Mouse (Mus musculus) heart, adult 8-10 months (tissue): ENCODE measurements around the gene Ino80. TPM values are rescaled to one million over a fixed set of nuclear protein-coding genes. Genes with fewer than 3 reads are reported as not detected.
"Not testable (repeated sequence)": the region's sequence is repeated elsewhere in the genome, so short reads cannot be mapped to it uniquely, and the experiment has no call there.

Source experiments
- DNase-seq: peaks from one replicate; pipeline ENCODE4 v3.0.0; 2022; ENCODE audit warnings: low spot score
- total RNA-seq, 4 experiments: library from RNA; stranded (reverse); gene quantifications; 2 replicates each; pipeline ENCODE4 v1.2.4; 2022

The Ino80 gene
- total RNA-seq = 10 to 100 TPM; 11.5 to 12.9 (median 12.0) TPM

DNA sequence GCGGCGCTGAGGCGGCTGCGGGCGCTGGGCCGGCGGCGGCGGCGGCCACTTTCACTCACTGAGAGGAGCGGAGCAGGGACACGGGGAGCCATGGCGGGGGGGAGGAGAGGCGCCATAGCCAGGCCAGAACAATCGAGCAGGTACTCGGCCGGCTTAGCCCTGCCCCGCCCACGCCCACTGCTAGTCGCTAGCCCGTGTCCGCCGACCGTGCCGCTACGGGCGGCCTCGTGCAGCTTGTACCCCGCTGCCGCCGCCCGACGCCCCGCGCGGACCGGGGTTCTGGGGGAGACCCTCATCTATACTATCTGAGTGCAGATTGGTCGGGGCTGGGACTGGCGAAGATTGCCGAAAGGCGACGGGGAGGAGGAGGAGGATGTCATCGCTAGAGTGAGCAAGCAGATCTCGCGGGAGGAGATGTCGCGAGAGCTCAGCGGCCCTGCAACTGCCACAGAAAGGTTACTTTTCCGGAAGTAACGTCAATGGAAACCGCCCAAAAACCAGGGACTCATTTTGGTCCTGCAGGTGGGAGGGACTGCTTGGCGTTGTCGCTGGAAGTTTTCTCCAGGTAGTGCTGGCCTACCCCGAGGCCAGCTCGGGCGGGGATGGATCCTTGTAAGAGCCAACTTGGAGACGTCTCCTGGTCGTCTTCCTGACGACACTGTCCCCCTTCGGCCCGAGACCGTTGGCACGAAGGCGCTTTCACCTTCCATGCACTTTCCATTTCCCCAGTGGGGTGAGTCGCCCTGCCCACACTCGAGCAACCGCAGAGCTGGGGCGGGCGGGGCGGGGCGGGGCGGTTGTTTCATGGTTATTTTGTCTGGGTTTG lies at the start of gene Ino80:
Gene Ino80, minus strand, starts transcription at position 117 of the 826 bp plus-strand sequence.
- DNase-seq = peak; percentile 99

DNA sequence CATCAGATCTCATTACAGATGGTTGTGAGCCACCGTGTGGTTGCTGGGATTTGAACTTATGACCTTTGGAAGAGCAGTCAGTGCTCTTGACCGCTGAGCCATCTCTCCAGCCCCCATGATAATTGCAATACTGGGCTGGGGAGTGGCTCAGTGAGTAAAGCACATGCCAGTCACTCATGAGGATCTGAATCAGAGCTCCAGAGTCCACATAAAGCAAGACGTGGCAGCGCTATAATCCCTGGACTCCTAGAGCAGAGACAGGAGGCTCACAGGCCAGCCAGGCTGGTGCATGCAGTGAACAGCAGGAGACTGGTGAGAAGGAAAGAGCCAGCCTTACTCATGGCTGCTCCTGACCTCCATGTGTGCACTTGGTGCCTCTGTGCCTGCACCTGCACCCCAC lies 47.9 kb upstream of the Ino80 start:
- DNase-seq = no peak

DNA sequence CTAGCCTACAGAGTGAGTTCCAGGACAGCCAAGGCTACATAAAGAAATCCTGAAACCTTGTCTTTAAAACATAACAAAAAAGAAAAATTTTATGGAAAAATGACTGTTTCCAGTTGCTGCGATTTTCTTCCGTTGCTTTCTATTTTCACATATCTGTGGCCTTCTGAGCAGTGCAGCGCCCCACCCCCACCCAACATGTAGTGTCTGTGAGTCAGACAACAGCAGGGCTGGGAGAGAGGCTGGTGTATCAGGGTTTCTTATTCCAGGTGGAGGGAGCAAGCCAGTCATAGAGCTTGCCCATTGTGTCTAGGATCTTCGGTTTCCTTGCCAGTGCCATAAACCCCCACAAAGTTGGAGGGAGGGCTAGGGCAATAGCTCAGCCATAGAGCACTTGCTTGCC lies 46.3 kb upstream of the Ino80 start:
- DNase-seq = no peak

DNA sequence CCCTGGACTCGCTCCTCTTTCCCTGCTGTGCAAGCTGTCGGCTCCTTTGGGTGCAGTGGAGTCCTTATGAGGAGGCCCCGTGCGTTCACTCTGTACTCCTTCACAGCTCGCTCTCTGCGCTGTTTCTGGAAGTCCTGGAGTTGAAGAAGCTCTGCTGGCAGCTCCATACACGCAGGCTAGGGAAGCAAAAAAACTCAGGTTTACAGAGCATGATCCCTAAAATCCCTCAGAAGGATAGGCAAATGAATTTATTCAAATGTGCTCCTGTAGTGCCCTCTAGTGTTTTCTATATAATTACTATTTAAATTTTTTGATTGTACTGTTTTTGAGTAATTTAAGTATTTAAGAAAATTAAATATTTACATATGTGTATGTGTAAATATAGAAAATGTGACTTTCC lies 43.1 kb upstream of the Ino80 start:
- DNase-seq = no peak

DNA sequence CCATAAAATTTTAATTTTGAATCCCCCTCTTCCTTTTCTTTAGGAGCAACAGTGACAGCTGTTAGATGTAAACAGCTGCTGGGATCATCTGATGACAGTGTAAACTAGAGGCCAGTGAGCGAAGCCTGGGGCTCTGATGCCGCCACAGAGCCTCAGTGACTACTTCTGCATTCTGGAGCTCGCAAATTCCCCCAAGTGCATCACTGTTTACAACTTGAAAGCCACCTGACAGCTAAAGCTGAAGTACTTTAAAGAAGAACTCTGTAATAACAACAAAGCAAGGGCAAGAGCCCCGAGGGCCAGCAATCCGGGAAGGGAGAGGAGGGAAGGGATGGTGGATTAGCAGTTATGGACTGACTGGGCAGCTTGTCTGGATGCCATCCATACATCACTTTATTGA lies 39.3 kb upstream of the Ino80 start:
- DNase-seq = no peak

DNA sequence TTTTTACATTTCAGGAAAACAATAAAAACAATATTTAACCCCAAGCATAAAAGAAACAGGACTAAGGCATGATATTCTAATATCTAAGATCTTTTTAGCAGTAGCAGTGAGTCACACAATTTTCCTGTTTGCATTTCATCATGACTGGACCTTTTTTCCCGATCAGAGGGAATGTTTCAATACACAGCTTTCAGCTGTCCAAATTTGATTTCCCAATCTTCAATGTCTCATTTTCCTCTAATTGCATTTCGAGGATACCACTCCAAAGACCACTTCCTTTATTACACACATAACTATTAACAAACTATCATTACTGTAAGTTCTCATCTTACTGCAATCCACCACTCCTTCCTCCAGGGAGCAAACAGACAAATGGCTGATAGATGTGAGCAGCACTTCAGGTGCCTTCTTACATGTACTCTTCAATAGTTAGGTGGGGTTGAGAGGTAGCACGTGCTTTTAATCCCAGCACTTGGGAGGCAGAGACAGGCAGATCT lies 36.6 kb upstream of the Ino80 start:
- no peak for DNase-seq

DNA sequence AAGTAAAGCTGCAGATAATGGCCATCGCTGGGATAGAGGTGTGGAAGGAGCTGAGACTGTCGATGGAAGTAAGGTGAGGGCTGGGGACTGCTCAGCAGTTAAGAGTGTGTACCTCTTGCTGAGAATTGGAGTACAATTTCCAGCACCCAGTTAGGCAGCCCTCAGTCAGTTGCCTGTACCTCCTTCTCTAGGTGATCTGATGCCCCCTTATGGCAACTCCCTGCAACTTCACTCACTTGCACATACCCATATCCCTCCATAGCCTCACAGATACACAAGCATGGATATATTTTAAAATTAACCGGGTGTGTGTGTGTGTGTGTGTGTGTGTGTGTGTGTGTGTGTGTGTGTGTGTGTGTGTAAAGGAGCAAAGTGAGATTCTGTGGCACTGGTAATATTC lies 34.8 kb upstream of the Ino80 start:
- DNase-seq = no peak

DNA sequence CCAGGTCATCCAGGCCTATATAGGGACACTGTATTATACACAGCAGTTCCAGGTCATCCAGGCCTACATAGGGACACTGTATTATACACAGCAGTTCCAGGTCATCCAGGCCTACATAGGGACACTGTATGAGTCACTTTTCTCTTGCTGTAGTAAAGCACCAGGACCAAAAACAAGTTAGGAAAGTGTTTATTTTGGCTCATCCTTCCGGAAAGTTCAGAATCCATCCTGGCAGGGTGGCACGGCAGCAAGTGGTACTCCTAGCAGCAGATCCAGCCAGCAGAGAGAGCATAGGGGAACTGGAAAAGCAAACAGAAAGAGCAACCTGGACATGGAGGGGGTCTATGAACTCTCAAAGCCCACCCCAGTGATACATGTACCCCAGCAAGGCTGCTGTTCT lies 33.4 kb upstream of the Ino80 start:
- no peak for DNase-seq

DNA sequence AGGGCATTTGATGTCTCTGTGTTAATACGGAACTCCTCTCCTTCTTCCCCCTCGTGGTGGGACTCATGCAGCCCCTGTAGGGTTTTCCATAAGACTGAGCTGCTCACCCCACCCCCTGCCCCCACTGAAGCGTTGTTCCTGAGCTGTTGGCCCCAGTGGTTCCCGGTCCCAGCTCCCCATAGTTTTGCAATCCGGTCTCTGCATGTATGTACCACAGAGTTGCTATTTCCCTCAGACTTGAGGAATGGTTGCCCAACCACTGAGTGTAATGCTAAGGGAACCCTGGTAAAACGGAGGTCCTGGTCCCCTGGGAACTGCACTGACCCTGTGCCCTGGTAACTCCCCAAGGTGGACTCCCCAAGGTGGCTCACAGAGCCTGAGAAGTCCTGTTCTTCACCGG lies 31.0 kb upstream of the Ino80 start:
- not testable (repeated sequence) for DNase-seq

DNA sequence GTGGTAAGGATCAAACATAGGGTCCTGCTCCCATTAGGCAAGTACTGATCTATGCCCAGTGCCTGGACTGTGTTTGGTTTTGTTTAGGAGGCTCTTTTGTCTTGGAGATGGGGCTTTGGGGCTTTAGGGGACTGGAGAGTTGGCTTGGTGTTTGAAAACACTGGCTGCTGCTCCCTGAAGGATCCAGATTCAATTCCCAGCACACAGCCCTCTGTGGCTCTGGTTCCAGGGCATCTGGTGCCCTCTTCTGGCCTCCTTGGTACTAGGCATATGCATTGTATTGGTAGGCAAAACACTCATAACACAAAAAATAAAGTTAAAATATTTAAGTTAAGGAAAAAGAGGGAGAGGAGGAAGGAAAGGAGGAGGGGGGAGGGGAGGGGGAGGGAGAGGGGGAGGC lies 29.6 kb upstream of the Ino80 start:
- DNase-seq = no peak

DNA sequence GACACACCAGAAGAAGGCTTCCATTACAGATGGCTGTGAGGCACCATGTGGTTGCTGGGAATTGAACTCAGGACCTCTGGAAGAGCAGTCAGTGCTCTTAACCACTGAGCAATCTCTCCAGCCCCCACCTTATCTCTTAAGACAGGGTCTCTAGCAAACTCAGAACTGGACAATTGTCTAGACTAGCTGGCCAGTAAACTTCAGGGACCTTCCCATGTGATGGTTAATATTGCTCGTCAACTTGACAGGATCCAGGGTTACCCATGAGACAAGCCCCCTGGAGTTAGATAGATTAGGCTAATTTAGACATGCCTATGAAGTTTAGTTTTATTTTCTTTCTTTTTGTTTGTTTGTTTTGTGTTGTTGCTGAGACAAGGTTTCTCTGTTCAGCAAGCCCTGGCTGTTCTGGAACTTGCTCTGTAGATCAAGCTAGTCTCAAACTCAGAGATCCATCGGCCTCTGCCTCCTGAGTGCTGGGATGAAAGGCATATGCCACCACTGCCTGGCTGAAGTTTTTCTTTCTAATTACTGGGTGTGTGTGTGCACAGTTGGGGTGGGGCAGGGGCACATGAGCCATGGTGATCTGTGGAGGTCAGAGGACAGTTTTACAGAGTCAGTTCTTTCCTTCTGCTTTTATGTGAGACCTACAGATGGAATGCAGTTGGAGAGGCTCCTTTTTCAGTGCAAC lies 23.6 kb upstream of the Ino80 start:
- no peak for DNase-seq

DNA sequence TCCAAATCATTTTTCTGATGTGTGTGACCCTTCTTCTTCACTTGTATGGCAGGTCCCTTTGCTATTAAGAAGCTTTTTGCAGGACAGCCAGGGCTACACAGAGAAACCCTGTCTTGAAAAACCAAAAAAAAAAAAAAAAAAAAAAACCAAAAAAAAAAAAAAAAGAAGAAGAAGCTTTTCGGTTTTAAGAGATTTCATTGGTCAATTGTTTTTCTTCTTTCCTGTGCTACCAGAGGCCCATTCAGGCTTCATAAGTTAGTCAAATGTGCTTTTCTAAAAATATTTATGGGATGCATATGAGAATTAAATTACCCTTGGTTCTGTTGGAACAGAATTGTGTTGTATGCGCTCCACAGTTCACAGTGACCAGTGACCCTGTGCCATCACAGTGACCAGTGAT lies 21.4 kb upstream of the Ino80 start:
- no peak for DNase-seq

DNA sequence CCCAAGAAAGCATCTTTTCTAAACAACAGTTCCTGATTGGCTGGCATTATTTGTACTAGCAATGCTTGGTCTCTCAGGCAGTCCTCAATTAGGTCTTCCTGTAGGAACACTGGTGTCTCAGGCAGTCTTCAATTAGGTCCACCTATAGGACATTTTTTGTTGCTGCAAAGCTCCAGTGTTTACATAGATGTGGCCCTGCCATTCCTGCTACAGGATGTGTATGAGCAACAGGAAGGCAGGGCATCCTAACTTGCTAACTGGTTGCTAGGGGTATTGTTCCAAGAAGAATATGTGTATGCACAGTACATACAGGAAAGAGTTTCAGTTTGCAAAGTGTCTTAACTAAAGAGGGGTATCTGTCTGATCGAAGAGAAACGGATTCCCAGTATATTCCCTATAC lies 18.6 kb upstream of the Ino80 start:
- no peak for DNase-seq

DNA sequence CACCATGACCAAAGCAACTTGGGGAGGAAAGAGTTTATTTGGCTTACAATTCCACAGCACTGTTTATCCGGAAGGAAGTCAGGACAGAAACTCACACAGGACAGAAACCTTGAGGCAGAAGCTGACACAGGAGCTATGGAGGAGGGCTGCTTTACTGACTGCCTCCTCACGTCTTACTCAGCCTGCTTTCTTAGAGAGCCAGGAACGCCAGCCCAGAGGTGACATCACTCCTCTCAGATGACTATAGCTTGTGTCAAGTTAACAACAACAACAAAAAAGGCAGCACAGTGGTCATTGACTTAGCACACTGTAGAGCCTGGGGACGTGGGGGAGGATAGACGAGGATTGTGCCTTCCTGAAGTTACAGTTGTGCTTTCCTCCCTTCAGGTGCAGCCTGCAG lies 14.5 kb upstream of the Ino80 start:
- no peak for DNase-seq

DNA sequence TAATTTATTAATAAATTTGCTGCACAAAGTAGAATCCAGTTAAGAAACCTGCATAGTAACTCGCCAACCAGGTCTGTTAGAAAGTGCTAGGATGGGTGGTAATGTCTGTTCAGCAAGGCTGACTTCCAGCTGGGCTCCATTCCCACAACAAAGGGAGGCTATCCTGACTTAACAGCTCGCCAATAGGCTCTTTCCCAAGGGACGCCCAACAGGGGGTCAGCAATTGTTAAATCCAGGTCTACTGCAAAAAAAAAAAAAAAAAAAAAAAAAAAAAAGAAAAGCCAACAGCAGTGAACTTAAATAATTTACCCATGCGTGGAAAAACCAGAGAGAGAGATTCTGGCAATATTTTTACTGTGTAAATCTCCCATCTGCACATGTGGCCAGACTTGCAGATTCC lies 9.0 kb upstream of the Ino80 start:
- DNase-seq = no peak

DNA sequence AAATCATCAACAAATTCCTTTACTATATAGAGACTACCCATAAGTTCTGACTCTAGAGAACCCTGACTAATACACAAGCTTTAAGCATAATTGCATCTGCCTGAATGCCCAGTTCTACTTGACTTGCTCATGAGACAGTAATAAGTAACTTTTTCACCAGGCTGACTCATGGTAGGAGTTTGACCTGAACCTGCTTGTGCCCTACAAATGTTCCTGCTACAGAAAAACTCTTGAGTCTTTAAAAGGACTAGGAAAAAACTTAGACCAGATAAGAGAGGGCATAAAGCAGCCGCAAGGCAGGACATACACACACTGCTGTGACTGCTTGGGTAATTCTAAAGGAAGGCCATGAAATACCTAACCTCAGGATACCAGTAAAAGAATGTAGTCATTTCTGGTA lies 4.8 kb upstream of the Ino80 start:
- no peak for DNase-seq

DNA sequence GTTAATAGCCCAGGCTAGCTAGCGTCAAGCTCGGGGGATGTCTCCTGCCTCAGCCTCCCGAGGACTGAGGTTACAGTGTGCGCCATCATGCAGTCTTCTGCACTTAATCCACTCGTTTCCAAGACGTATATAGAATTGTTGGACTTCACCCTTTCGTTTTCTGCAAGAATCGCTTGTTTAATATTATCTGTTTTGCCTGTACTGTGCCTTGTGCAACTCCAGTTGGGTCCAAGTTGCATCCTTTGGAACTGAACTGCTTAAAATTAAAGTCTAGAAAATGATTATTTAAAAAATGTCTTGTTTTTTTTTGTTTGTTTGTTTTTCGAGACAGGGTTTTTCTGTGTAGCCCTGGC lies 886 bp upstream of the Ino80 start:
- no peak for DNase-seq

DNA sequence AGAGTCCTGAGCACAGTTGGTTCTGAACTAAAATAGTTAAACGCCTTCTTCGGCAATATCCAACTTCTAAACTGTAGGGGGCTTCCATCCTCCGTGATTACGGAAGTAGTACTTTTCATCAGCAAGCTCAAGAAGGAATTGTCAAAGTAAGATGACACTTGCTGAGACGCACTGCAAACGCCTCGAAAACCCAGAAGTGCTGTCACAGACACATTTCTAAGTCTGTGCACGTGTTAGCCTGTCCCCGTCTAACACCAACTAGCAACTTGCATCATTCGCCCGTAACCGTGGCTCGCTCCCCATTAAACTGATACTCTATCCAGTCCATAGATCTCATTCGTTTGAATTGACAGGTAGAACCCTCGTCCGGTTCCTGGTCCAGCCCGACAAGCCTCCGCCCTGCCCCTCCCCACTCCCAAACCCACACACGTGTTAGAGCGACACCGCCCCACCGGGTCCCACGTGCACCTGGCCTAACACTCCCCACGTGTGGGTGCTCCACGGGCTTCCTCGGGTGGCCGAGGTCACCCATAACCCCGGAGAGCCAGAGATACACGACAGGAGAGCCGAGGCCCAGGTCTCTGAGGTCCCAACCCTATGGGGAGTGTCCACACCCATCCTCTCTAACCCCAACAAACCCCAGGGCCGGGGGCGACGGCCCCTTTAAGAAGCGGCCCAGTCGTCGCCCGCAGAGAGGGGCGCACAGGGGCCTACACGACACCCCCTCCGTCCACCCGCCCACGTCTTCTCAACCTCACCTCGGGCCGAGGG lies 681 bp downstream of the Ino80 start:
- DNase-seq = peak; percentile 71

DNA sequence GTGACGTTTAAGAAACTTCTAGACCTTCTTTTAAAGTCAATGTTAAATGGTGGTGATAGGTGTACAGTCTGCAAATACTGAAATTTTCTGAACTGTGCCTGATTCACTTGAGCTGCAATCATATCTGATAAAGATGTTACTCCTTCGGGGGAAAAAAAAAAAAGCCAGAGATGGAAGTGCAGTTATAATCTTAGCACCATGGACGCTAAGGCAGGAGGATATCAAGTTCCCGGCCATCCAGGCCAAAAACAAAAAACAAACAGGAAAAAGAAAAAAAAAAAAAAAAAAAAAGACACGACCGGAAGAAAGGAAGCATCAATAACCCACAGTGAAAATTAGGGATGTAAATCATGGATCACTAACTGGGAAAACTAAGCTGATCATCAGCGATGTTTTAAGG lies 1.3 kb downstream of the Ino80 start:
- no peak for DNase-seq

DNA sequence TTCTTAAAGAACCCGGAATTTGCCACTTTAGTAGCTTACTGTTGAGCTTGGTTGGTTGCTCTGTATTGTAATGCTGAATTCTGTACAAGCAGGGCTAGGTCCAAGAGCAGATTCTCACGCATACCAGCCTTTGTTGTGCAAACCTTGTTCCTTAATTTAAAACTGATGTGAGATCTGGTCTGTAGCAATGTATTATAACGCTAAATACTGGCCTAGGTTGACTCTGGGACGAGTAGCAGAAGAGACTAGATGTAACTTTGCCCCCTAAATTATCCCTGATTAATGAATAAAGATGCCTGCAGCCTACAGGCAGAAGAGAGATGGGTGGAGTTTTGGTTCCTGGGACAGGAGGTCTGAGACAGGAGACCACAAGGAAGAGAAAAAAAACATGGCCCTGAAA lies 13.5 kb downstream of the Ino80 start:
- DNase-seq = no peak

DNA sequence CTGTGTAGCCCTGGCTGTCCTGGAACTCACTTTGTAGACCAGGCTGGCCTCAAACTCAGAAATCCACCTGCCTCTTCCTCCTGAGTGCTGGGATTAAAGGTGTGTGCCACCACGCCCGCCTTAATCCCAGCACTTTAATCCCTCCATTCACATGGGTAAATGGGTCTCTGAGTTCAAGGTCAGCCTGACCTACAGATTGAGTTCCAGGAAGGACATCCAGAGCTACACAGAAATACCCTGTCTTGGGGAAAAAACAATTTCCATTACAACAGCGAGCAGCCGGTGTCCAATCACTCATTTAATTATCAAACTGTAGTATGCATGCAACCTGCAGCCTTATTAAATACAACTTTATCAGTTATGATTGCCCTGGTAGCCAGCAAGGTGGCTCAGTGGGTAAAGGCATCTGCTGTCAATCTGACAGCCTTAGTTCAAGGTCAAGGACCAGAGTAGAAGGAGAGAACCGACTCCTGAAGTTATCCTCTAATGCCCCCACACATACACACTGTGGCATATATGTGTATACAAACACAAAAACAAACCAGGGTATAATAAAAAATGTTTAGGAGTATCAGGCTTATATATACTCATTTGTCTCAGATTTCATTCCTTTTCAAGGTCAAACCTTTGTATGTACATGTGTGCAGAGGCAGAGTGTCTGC lies 14.2 kb downstream of the Ino80 start:
- DNase-seq = no peak

DNA sequence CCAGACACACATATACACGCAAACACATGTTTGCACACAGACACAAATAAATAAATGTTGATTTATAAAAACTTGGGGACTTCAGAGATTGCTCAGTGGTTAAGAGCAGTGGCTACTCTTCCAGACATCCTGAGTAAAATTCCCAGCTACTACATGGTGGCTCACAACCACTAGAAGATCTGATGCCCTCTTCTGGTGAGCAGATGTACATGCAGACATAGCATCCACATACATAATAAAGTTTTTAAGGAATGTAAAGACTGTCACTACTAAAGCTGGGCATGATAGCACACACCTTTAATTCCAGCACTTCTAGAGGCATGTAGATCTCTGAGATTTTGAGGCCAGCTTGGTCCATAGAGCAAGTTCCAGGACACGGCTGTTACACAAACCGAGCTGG lies 16.5 kb downstream of the Ino80 start:
- no peak for DNase-seq
